Mouse (Mus musculus) CD4-positive, CD25-positive, alpha-beta regulatory T cell, adult 2 months (primary cell): ENCODE measurements around the gene Stx5a.

Source experiments
- DNase-seq: peaks from one replicate; pipeline ENCODE4 v3.0.0-alpha.2; 2012; ENCODE audit warnings: low read depth, low spot score

Gene Stx5a

GRCm38 (mm10) chr19:8745382-8745781 lies 4.2 kb downstream of the Stx5a start:
- DNase-seq: no peak

GRCm38 (mm10) chr19:8747368-8747767 lies 6.2 kb downstream of the Stx5a start:
- DNase-seq: peak; percentile 35

- DNase-seq: no peak
These were observed 14.4 kb downstream of the Stx5a start for GRCm38 (mm10) chr19:8755652-8756051.

- DNase-seq: peak; percentile 96
These were observed 15.6 kb downstream of the Stx5a start, which contains the start of gene Nxf1 for GRCm38 (mm10) chr19:8756635-8757387. Nxf1 (plus strand) TSS chr19:8757073.

GRCm38 (mm10) chr19:8757471-8757998 lies 16.3 kb downstream of the Stx5a start:
- peak; percentile 54 for DNase-seq

- no peak for DNase-seq
These were observed 17.7 kb downstream of the Stx5a start for GRCm38 (mm10) chr19:8758899-8759298.

- peak; percentile 31 for DNase-seq
These were observed 19.5 kb downstream of the Stx5a start for GRCm38 (mm10) chr19:8760757-8761156.

GRCm38 (mm10) chr19:8763276-8763675 lies 22.1 kb downstream of the Stx5a start:
- no peak for DNase-seq

GRCm38 (mm10) chr19:8765562-8765961 lies 24.3 kb downstream of the Stx5a start:
- no peak for DNase-seq

GRCm38 (mm10) chr19:8770567-8771270 lies 29.5 kb downstream of the Stx5a start, which contains the start of gene Tmem223:
Tmem223 (plus strand) TSS chr19:8770996.
- DNase-seq: peak; percentile 92

- DNase-seq: no peak
These were observed 31.8 kb downstream of the Stx5a start for GRCm38 (mm10) chr19:8772996-8773395.

- DNase-seq: no peak
These were observed 32.2 kb downstream of the Stx5a start for GRCm38 (mm10) chr19:8773409-8773808.

GRCm38 (mm10) chr19:8774086-8774835 lies 33.0 kb downstream of the Stx5a start, which contains the start of gene Tmem179b:
Tmem179b (minus strand) TSS chr19:8774467.
- DNase-seq: peak; percentile 97

GRCm38 (mm10) chr19:8774951-8775421 lies 33.8 kb downstream of the Stx5a start:
- DNase-seq: peak; percentile 29

GRCm38 (mm10) chr19:8786008-8786781 lies 45.0 kb downstream of the Stx5a start, which contains the start of gene Taf6l:
Taf6l (minus strand) TSS chr19:8786417.
- DNase-seq: peak; percentile 97

GRCm38 (mm10) chr19:8788521-8788920 lies 47.3 kb downstream of the Stx5a start:
- no peak for DNase-seq

GRCm38 (mm10) chr19:8789171-8789570 lies 48.0 kb downstream of the Stx5a start:
- no peak for DNase-seq

- no peak for DNase-seq
These were observed 49.0 kb downstream of the Stx5a start for GRCm38 (mm10) chr19:8790171-8790570.

GRCm38 (mm10) chr19:8798264-8798946 lies 57.2 kb downstream of the Stx5a start, which contains the start of gene Polr2g:
Polr2g (minus strand) TSS chr19:8798577.
- DNase-seq: peak; percentile 94

- DNase-seq: peak; percentile 29
These were observed 57.7 kb downstream of the Stx5a start for GRCm38 (mm10) chr19:8798947-8799315.
